Mouse (Mus musculus) forebrain, postnatal 0 days (tissue): ENCODE measurements around the gene Zfp286. TPM values are rescaled to one million over a fixed set of nuclear protein-coding genes. Genes with fewer than 3 reads are reported as not detected.

Experiments
- ATAC-seq: fragments of 200-750 bp; cut with Nextera tagmentation; 2 replicates; pipeline ENCODE4 v1.8.0; 2017; ENCODE audit warnings: mild to moderate bottlenecking, moderate library complexity
- DNase-seq: peaks from one replicate; pipeline ENCODE4 v3.0.0-alpha.2; 2015
- H3K27ac ChIP-seq: fragments of 300-500 bp; sonication (generic); 2 replicates; pipeline ENCODE4 v1.5.1; 2014; ENCODE audit warnings: low read depth, mild to moderate bottlenecking, antibody characterized with exemption, low read length, moderate library complexity, mixed read lengths
- H3K27me3 ChIP-seq: fragments of 300-500 bp; sonication (generic); 2 replicates; pipeline ENCODE4 v1.6.1; 2014; ENCODE audit warnings: mild to moderate bottlenecking, low read length, mixed read lengths; ENCODE audit not compliant: insufficient read depth
- H3K36me3 ChIP-seq: fragments of 300-500 bp; sonication (generic); 2 replicates; pipeline ENCODE4 v1.6.1; 2014; ENCODE audit warnings: mild to moderate bottlenecking, moderate library complexity; ENCODE audit not compliant: insufficient read depth
- H3K4me1 ChIP-seq: fragments of 300-500 bp; sonication (generic); 2 replicates; pipeline ENCODE4 v1.6.1; 2014; ENCODE audit warnings: antibody characterized with exemption; ENCODE audit not compliant: insufficient read depth
- H3K4me2 ChIP-seq: fragments of 300-500 bp; sonication (generic); 2 replicates; pipeline ENCODE4 v1.6.1; 2014; ENCODE audit warnings: low read depth, mild to moderate bottlenecking, moderate library complexity
- H3K4me3 ChIP-seq: fragments of 300-500 bp; sonication (generic); 2 replicates; pipeline ENCODE4 v1.5.1; 2014; ENCODE audit warnings: low read depth, low read length, mixed read lengths
- H3K9ac ChIP-seq: fragments of 300-500 bp; sonication (generic); 2 replicates; pipeline ENCODE4 v1.6.1; 2014; ENCODE audit warnings: mild to moderate bottlenecking
- H3K9me3 ChIP-seq: fragments of 300-500 bp; sonication (generic); 2 replicates; pipeline ENCODE4 v1.6.1; 2016; ENCODE audit warnings: low read length
- CTCF ChIP-seq: sonication (generic); IDR thresholded peaks from 2 replicates; pipeline ENCODE4 v1.5.1; 2016; ENCODE audit warnings: antibody characterized with exemption, control low read depth, low read depth
- WGBS: fragments of 180-500 bp; shearing (Covaris S2); extraction: QIAGEN DNeasy Blood & Tissue Kit; methylation state at CpG from one replicate; pipeline ENCODE4 v1.1.7; 2014; 5-methylcytosine and 5-hydroxymethylcytosine counted together
- polyA plus RNA-seq: library from polyadenylated mRNA; unstranded; fragments of >200 nt; fragmentation: Nextera tagmentation; extraction: Ambion mirVana; gene quantifications from 2 replicates; pipeline ENCODE4 v1.2.1, GENCODE M21; 2015
- total RNA-seq: library from RNA; depleted of rRNA; stranded (reverse); fragments of >200 nt; gene quantifications from 2 replicates; pipeline ENCODE4 v1.2.3, GENCODE M21; 2014

The Zfp286 gene
- total and polyA plus RNA-seq, 2 experiments from 2014 or later = 19.1 to 24.6 TPM

GRCm38 (mm10) chr11:62807965-62808364, 18.7 kb upstream of the Zfp286 start:
- Histone ChIP-seq H3K4me1 (no peaks in the 10 kb centered on the region), H3K4me3 (no peak overlapping the region), H3K27ac (no peak overlapping the region), H3K27me3 (no peaks in the 10 kb centered on the region), H3K4me2 (no peak overlapping the region), H3K9ac (no peak overlapping the region), H3K9me3 (no peaks in the 10 kb centered on the region), H3K36me3 (no peaks in the 10 kb centered on the region)
- ATAC-seq (no peak), DNase-seq (no peak)
- WGBS = 75% methylated on average over 2 of the region's 2 CpGs
- no peak for TF ChIP-seq CTCF

- 62% methylated on average over 13 of the region's 13 CpGs for WGBS
- Histone ChIP-seq H3K9me3 (no peaks in the 10 kb centered on the region), H3K27me3 (no peaks in the 10 kb centered on the region), H3K36me3 (no peaks in the 10 kb centered on the region), H3K9ac (no peak overlapping the region), H3K4me2 (no peak overlapping the region), H3K4me3 (no peak overlapping the region), H3K27ac (no peak overlapping the region), H3K4me1 (no peaks in the 10 kb centered on the region)
- TF ChIP-seq CTCF = no peak
- DNase-seq = no peak
- no peak for ATAC-seq
These were observed 14.9 kb upstream of the Zfp286 start for GRCm38 (mm10) chr11:62804119-62804518.

- 57% methylated on average over 3 of the region's 3 CpGs for WGBS
- Histone ChIP-seq H3K4me3 (peak overlapping the region; percentile 61), H3K9me3 (peaks cover 7% of the 10 kb centered on the region; the same call in 1 of the 2 replicates), H3K27ac (peak overlapping the region; percentile 75), H3K27me3 (no peaks in the 10 kb centered on the region), H3K36me3 (peaks cover 13% of the 10 kb centered on the region), H3K9ac (peak overlapping the region; percentile 35; the same call in 1 of the 2 replicates), H3K4me1 (peaks cover 10% of the 10 kb centered on the region; the same call in 1 of the 2 replicates), H3K4me2 (peak overlapping the region; percentile 89)
- no peak for DNase-seq
- TF ChIP-seq CTCF = no peak
- no peak; the same call in 1 of the 2 replicates for ATAC-seq
These were observed 315 bp upstream of the Zfp286 start for GRCm38 (mm10) chr11:62789617-62789936.

- Histone ChIP-seq H3K27me3 (no peaks in the 10 kb centered on the region), H3K4me2 (no peak overlapping the region), H3K9me3 (peaks cover 44% of the 10 kb centered on the region), H3K9ac (no peak overlapping the region), H3K4me1 (no peaks in the 10 kb centered on the region), H3K27ac (no peak overlapping the region), H3K4me3 (no peak overlapping the region), H3K36me3 (peaks cover 30% of the 10 kb centered on the region)
- no peak for ATAC-seq
- 94% methylated on average over 7 of the region's 7 CpGs for WGBS
- TF ChIP-seq CTCF = no peak
- no peak for DNase-seq
These were observed 12.8 kb downstream of the Zfp286 start for GRCm38 (mm10) chr11:62776510-62776909.

GRCm38 (mm10) chr11:62760755-62761457, 28.4 kb downstream of the Zfp286 start:
- ATAC-seq = no peak
- Histone ChIP-seq H3K27me3 (no peaks in the 10 kb centered on the region), H3K9me3 (no peaks in the 10 kb centered on the region), H3K36me3 (no peaks in the 10 kb centered on the region), H3K4me3 (no peak overlapping the region), H3K4me2 (no peak overlapping the region), H3K4me1 (no peaks in the 10 kb centered on the region), H3K27ac (no peak overlapping the region), H3K9ac (no peak overlapping the region)
- WGBS = 79% methylated on average over 9 of the region's 9 CpGs
- TF ChIP-seq CTCF = no peak
- DNase-seq = no peak

GRCm38 (mm10) chr11:62758491-62758890, 30.8 kb downstream of the Zfp286 start:
- Histone ChIP-seq H3K4me3 (no peak overlapping the region), H3K4me1 (no peaks in the 10 kb centered on the region), H3K27ac (no peak overlapping the region), H3K9ac (no peak overlapping the region), H3K4me2 (no peak overlapping the region), H3K27me3 (no peaks in the 10 kb centered on the region), H3K9me3 (no peaks in the 10 kb centered on the region), H3K36me3 (no peaks in the 10 kb centered on the region)
- ATAC-seq (no peak), DNase-seq (no peak)
- no peak for TF ChIP-seq CTCF
- 62% methylated on average over 11 of the region's 11 CpGs for WGBS

GRCm38 (mm10) chr11:62757906-62758305, 31.4 kb downstream of the Zfp286 start:
- no peak for TF ChIP-seq CTCF
- H3K4me3 ChIP-seq = no peak overlapping the region
- H3K27me3 ChIP-seq = no peaks in the 10 kb centered on the region
- no peak for DNase-seq
- H3K4me2 ChIP-seq = no peak overlapping the region
- no peaks in the 10 kb centered on the region for H3K36me3 ChIP-seq
- no peak overlapping the region for H3K27ac ChIP-seq
- H3K9me3 ChIP-seq = no peaks in the 10 kb centered on the region
- no peaks in the 10 kb centered on the region for H3K4me1 ChIP-seq
- 82% methylated on average over 6 of the region's 6 CpGs for WGBS
- ATAC-seq = no peak
- no peak overlapping the region for H3K9ac ChIP-seq
